In genomic region chr8:46040260-46040659, GRCm38 (mm10) we compare ENCODE assay signal across 18 mouse cellular contexts. TPM values are rescaled to one million over a fixed set of nuclear protein-coding genes. Genes with fewer than 3 reads are reported as not detected.
A peak's percentile ranks its signal among the peaks of the same experiment; 100 is the strongest.
DNase-seq lines count a peak whose midpoint lies in the region; ATAC-seq and TF ChIP-seq lines count a peak whose summit lies in the region.
"Had no signal": no experiment of that assay in that cellular context is flagged by ENCODE, and none has a peak within 500 bp of the region (broad histone marks: within the 10 kb centered on the region; RNA-seq: fewer than 3 reads in every experiment).

No protein-coding gene starts in this region.

- H3K4me1 ChIP-seq in heart, embryonic 13.5 days, result peaks cover 12% of the 10 kb centered on the region
- H3K4me1 ChIP-seq in neural tube, embryonic 13.5 days (replicated peaks), result peaks cover 13% of the 10 kb centered on the region
- H3K4me1 ChIP-seq in heart, adult 2 months (ENCODE audit: control insufficient read depth, insufficient read depth, low read length), result peaks cover 1% of the 10 kb centered on the region; the same call in 1 of the 2 replicates
- H3K4me1 ChIP-seq: embryonic facial prominence, embryonic 12.5 days; liver, embryonic 12.5 days had no signal

- no peaks in the 10 kb centered on the region for H3K9me3 ChIP-seq in heart, embryonic 13.5 days
- H3K9me3 ChIP-seq in neural tube, embryonic 13.5 days, result no peaks in the 10 kb centered on the region
- H3K9me3 ChIP-seq: embryonic facial prominence, embryonic 12.5 days; liver, embryonic 12.5 days; megakaryocyte, embryonic 14.5 days had no signal

- 0 out of 2 replicates have a peak overlapping the region, but pooled peaks have one; percentile 9 for H3K4me2 ChIP-seq in heart, embryonic 13.5 days
- H3K4me2 ChIP-seq in neural tube, embryonic 13.5 days, result peak overlapping the region; percentile 16; the same call in 1 of the 2 replicates
- H3K4me2 ChIP-seq: embryonic facial prominence, embryonic 12.5 days; liver, embryonic 12.5 days had no signal

- no peaks in the 10 kb centered on the region for H3K79me2 ChIP-seq in heart, adult 2 months (replicated peaks; ENCODE audit: control insufficient read depth, insufficient read depth, low read length)

- H3K27ac ChIP-seq in heart, embryonic 13.5 days (replicated peaks), result peak overlapping the region; percentile 12; the same call in 1 of the 2 replicates
- peak overlapping the region; percentile 74 for H3K27ac ChIP-seq in neural tube, embryonic 13.5 days (replicated peaks)
- H3K27ac ChIP-seq in heart, adult 2 months, result no peak overlapping the region
- H3K27ac ChIP-seq: embryonic facial prominence, embryonic 12.5 days; liver, embryonic 12.5 days had no signal

- H3K4me3 ChIP-seq in heart, embryonic 13.5 days, result no peak overlapping the region
- no peak overlapping the region for H3K4me3 ChIP-seq in neural tube, embryonic 13.5 days
- H3K4me3 ChIP-seq in heart, adult 2 months, result no peak overlapping the region
- H3K4me3 ChIP-seq: embryonic facial prominence, embryonic 12.5 days; liver, embryonic 12.5 days; megakaryocyte, embryonic 14.5 days had no signal

- no peak for ATAC-seq in heart, embryonic 13.5 days (ENCODE audit: extremely low read depth, insufficient number of reproducible peaks, low FRiP score, low TSS enrichment)
- no peak for ATAC-seq in neural tube, embryonic 13.5 days (ENCODE audit: low read depth)
- ATAC-seq: hindbrain, embryonic 16.5 days; liver, embryonic 12.5 days had no signal

- DNase-seq in heart, postnatal 25 days (ENCODE audit: low spot score), result no peak
- DNase-seq in brain, embryonic 14.5 days (ENCODE audit: low read depth), result peak; percentile 17
- peak; percentile 41 for DNase-seq in layer of hippocampus, adult 9-11 months
- DNase-seq in heart, adult 2 months, result no peak
- no peak for DNase-seq in ovary, postnatal 10 days (ENCODE audit: low spot score)
- no peak for DNase-seq in yolk sac, embryonic 10.5 days (ENCODE audit: low spot score)
- DNase-seq: B cell, adult 2 months; cerebellum, postnatal 14 days; gastrocnemius, postnatal 10 days; kidney, adult 9 months; retina, postnatal 1 day; thymus, adult 2 months had no signal

- TF ChIP-seq POLR2A in brain, embryonic 14.5 days (IDR thresholded peaks at IDR 0.05; ENCODE audit: borderline replicate concordance, extremely low read depth, insufficient read depth, insufficient read length, poor library complexity, severe bottlenecking), result no peak
- no peak for TF ChIP-seq POLR2A in heart, adult 2 months (IDR thresholded peaks at IDR 0.05; ENCODE audit: insufficient read depth, low read depth, low read length)

- TF ChIP-seq EP300 in heart, adult 2 months (IDR thresholded peaks at IDR 0.05; ENCODE audit: insufficient read depth, low read depth, low read length), result no peak

- 0 out of 2 replicates have a peak overlapping the region, but pooled peaks have one; percentile 40 for H3K9ac ChIP-seq in heart, embryonic 13.5 days
- peak overlapping the region; percentile 59 for H3K9ac ChIP-seq in neural tube, embryonic 13.5 days
- H3K9ac ChIP-seq in heart, adult 2 months (ENCODE audit: low read depth, low read length), result no peak overlapping the region
- H3K9ac ChIP-seq: embryonic facial prominence, embryonic 12.5 days; liver, embryonic 12.5 days had no signal

- H3K27me3 ChIP-seq in heart, embryonic 13.5 days (replicated peaks), result no peaks in the 10 kb centered on the region
- H3K27me3 ChIP-seq in neural tube, embryonic 13.5 days, result no peaks in the 10 kb centered on the region
- no peaks in the 10 kb centered on the region for H3K27me3 ChIP-seq in heart, adult 2 months (ENCODE audit: control insufficient read depth, insufficient read depth, low read length)
- H3K27me3 ChIP-seq: embryonic facial prominence, embryonic 12.5 days; liver, embryonic 12.5 days; megakaryocyte, embryonic 14.5 days had no signal

- H3K36me3 ChIP-seq in heart, embryonic 13.5 days, result peaks cover 56% of the 10 kb centered on the region
- H3K36me3 ChIP-seq in neural tube, embryonic 13.5 days, result peaks cover 47% of the 10 kb centered on the region
- H3K36me3 ChIP-seq in heart, adult 2 months (ENCODE audit: control insufficient read depth, insufficient read depth, low read length), result no peaks in the 10 kb centered on the region; the same call in 1 of the 2 replicates

- intact Hi-C loops in heart, postnatal 25 days (cut with DNase I), result no loop called here
- intact Hi-C loops in heart, adult 2 months (cut with DNase I), result no loop called here

- no peak for TF ChIP-seq CTCF in brain, embryonic 14.5 days (IDR thresholded peaks at IDR 0.05; ENCODE audit: borderline replicate concordance, extremely low read depth, insufficient read depth, insufficient read length)
- no peak for TF ChIP-seq CTCF in heart, adult 2 months (IDR thresholded peaks at IDR 0.05)

- WGBS in heart, embryonic 13.5 days, result 42% methylated on average over 13 of the region's 13 CpGs
- 50% methylated on average over 13 of the region's 13 CpGs for WGBS in neural tube, embryonic 13.5 days
- 43% methylated on average over 13 of the region's 13 CpGs for WGBS in heart, adult 2 months

RNA-seq across cellular contexts. Expression of gene Ankrd37, which starts 34.8 kb away (rescaled TPM):
- 9.8 and 18.6 TPM in 2 replicates for polyA plus RNA-seq in heart, embryonic 13.5 days (2015; fragmentation: Nextera tagmentation; extraction: Ambion mirVana)
- 10 to 100 TPM; 10.0 to 11.7 TPM for total RNA-seq in heart, postnatal 25 days (2021)
- polyA plus RNA-seq in brain, embryonic 14.5 days (2012; rRNA removed), result 18.3 and 19.8 TPM in 2 replicates
- polyA plus RNA-seq in neural tube, embryonic 13.5 days (2015; fragmentation: Nextera tagmentation; extraction: Ambion mirVana), result 33.4 and 38.1 TPM in 2 replicates
- 1 to 10 TPM; 4.5 TPM for total RNA-seq in heart, adult 2 months (2021)
- 5.2 and 7.1 TPM in 2 replicates for polyA plus RNA-seq in heart, adult 2 months (2012; rRNA removed)

RNA-seq across cellular contexts. Expression of gene Lrp2bp, which starts 41.2 kb away (rescaled TPM):
- polyA plus RNA-seq in heart, embryonic 13.5 days (2015; fragmentation: Nextera tagmentation; extraction: Ambion mirVana), result 0.69 and 1.2 TPM in 2 replicates
- 1 to 10 TPM; 1.0 to 1.1 TPM for total RNA-seq in heart, postnatal 25 days (2021)
- polyA plus RNA-seq in brain, embryonic 14.5 days (2012; rRNA removed), result 0.16 and 0.29 TPM in 2 replicates
- polyA plus RNA-seq in neural tube, embryonic 13.5 days (2015; fragmentation: Nextera tagmentation; extraction: Ambion mirVana), result 0.31 and 0.84 TPM in 2 replicates
- 1 to 10 TPM in 1 of 2 experiments, under 1 TPM in 1; 0.55 to 1.3 TPM for total RNA-seq in heart, adult 2 months (2021)
- polyA plus RNA-seq in heart, adult 2 months (2012; rRNA removed), result 0.61 and 1.4 TPM in 2 replicates
- polyA plus RNA-seq: liver, embryonic 12.5 days; thymus, adult 2 months had no signal

Comparison
In these comparisons a context has a peak if more than half of its experiments do, and no peak if none do; other contexts are left out.
1. DNase-seq: peak in brain, embryonic 14.5 days (single experiment) and layer of hippocampus, adult 9-11 months (single experiment); none in heart, postnatal 25 days (single experiment), heart, adult 2 months (0 of 2), ovary, postnatal 10 days (single experiment) and yolk sac, embryonic 10.5 days (single experiment).